19 mouse cellular contexts compared by ENCODE assay signal in the genomic region with DNA sequence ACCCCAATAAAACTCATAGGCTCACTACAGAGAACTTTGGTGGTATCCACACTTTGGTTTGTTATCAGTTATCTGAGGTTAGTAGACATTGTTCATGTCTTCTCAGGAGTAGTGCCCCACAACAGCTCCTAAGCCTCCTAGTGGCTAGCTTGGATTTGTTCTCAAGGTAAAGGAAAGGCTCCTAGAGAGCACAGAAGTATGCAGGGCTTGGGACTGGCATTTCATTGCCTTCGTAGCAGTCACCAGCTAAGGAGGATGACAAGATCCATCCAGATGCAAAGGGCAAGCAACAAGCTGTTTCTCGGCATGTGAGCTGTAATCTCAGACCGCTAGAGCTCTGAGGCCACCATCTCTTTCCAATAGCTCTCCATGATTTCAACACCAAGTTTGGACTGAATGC. TPM values are rescaled to one million over a fixed set of nuclear protein-coding genes. Genes with fewer than 3 reads are reported as not detected.
"Had no signal": no experiment of that assay in that cellular context is flagged by ENCODE, and none has a peak within 500 bp of the region (broad histone marks: within the 10 kb centered on the region; RNA-seq: fewer than 3 reads in every experiment).

No protein-coding gene starts in this region.

- H3K27me3 ChIP-seq: lung, embryonic 15.5 days; neural tube, embryonic 12.5 days; stomach, embryonic 15.5 days had no signal

- H3K4me3 ChIP-seq: lung, embryonic 15.5 days; megakaryocyte, embryonic 14.5 days; midbrain, embryonic 13.5 days; midbrain, embryonic 15.5 days; neural tube, embryonic 12.5 days; stomach, embryonic 15.5 days had no signal

- H3K4me2 ChIP-seq: lung, embryonic 15.5 days; midbrain, embryonic 11.5 days; midbrain, embryonic 13.5 days; midbrain, embryonic 15.5 days; neural tube, embryonic 12.5 days; stomach, embryonic 15.5 days had no signal

- DNase-seq: liver, postnatal 0 days; lung, adult 2 months; lung, postnatal 14 days; lung, postnatal 36 days; right cerebral cortex, postnatal 14 days; thymus, adult 2 months; thymus, postnatal 36 days had no signal

- H3K27ac ChIP-seq: lung, embryonic 15.5 days; macrophage; midbrain, embryonic 13.5 days; midbrain, embryonic 15.5 days; neural tube, embryonic 12.5 days; stomach, embryonic 15.5 days; stomach, postnatal 0 days had no signal

- H3K9me3 ChIP-seq: lung, embryonic 15.5 days; midbrain, embryonic 13.5 days; midbrain, embryonic 15.5 days; neural tube, embryonic 12.5 days; stomach, embryonic 15.5 days had no signal

- H3K4me1 ChIP-seq: lung, embryonic 15.5 days; megakaryocyte, embryonic 14.5 days; midbrain, embryonic 13.5 days; midbrain, embryonic 15.5 days; neural tube, embryonic 12.5 days; stomach, embryonic 15.5 days had no signal

- H3K36me3 ChIP-seq: lung, embryonic 15.5 days; midbrain, embryonic 13.5 days; midbrain, embryonic 15.5 days; neural tube, embryonic 12.5 days; stomach, embryonic 15.5 days had no signal

- ATAC-seq: liver, postnatal 0 days; lung, postnatal 0 days; midbrain, embryonic 13.5 days; midbrain, embryonic 15.5 days had no signal

- H3K9ac ChIP-seq: liver, postnatal 0 days; lung, embryonic 15.5 days; midbrain, embryonic 13.5 days; midbrain, embryonic 15.5 days; neural tube, embryonic 12.5 days; stomach, embryonic 15.5 days had no signal

RNA-seq across cellular contexts. Expression of a gene that starts 14.4 kb away (rescaled TPM):
- polyA plus RNA-seq: liver, postnatal 0 days; lung, adult 2 months; lung, embryonic 15.5 days; lung, postnatal 0 days; macrophage; spleen, adult 2 months; stomach, embryonic 15.5 days; stomach, postnatal 0 days; testis, adult 2 months; thymus, adult 2 months had no signal
